Comparison of ENCODE assay signal across 8 mouse cellular contexts in genomic region chr7:66427437-66428161, GRCm38 (mm10). TPM values are rescaled to one million over a fixed set of nuclear protein-coding genes. Genes with fewer than 3 reads are reported as not detected.
DNase-seq lines count a peak whose midpoint lies in the region; ATAC-seq and TF ChIP-seq lines count a peak whose summit lies in the region.

Gene Aldh1a3 (minus strand): TSS chr7:66427517.

- ATAC-seq in forebrain, embryonic 12.5 days (ENCODE audit: low FRiP score), result peak; percentile 81
- ATAC-seq in limb, embryonic 14.5 days (ENCODE audit: low FRiP score, low read depth), result peak; percentile 72
- ATAC-seq in neural tube, embryonic 12.5 days (ENCODE audit: low FRiP score, low read depth), result peak; percentile 68

- DNase-seq in WW6 (ENCODE audit: low read depth, low spot score), result peak; percentile 43
- DNase-seq in heart, postnatal 4 days, result peak; percentile 69
- DNase-seq in limb, embryonic 14.5 days (ENCODE audit: low spot score), result no peak
- DNase-seq in thymus, postnatal 36 days, result no peak
- no peak for DNase-seq in layer of hippocampus, postnatal 10 days (ENCODE audit: low spot score in 2 of 2)

- peaks cover 64% of the 10 kb centered on the region for H3K27me3 ChIP-seq in E14TG2a.4 (ENCODE audit: insufficient read depth, low read length)
- H3K27me3 ChIP-seq in forebrain, embryonic 12.5 days, result peaks cover 73% of the 10 kb centered on the region
- H3K27me3 ChIP-seq in limb, embryonic 14.5 days (ENCODE audit: control insufficient read depth, insufficient read depth, low read length), result peaks cover 49% of the 10 kb centered on the region
- H3K27me3 ChIP-seq in neural tube, embryonic 12.5 days (replicated peaks), result peaks cover 65% of the 10 kb centered on the region

- peak within 1 kb of the TSS; percentile 45 for H3K9ac ChIP-seq in forebrain, embryonic 12.5 days
- H3K9ac ChIP-seq in limb, embryonic 14.5 days (ENCODE audit: low read depth, low read length, severe bottlenecking), result peak within 1 kb of the TSS; percentile 55
- peak within 1 kb of the TSS; percentile 42; the same call in 1 of the 2 replicates for H3K9ac ChIP-seq in neural tube, embryonic 12.5 days

- H3K4me2 ChIP-seq in forebrain, embryonic 12.5 days, result peak within 1 kb of the TSS; percentile 92
- H3K4me2 ChIP-seq in limb, embryonic 14.5 days (replicated peaks; ENCODE audit: low read depth, low read length, severe bottlenecking), result peak within 1 kb of the TSS; percentile 99
- peak within 1 kb of the TSS; percentile 95 for H3K4me2 ChIP-seq in neural tube, embryonic 12.5 days (replicated peaks)

- no peak for TF ChIP-seq CTCF in E14TG2a.4 (conservative IDR thresholded peaks at IDR 0.05; ENCODE audit: low read length)

- H3K27ac ChIP-seq in forebrain, embryonic 12.5 days, result no peak within 1 kb of the TSS
- no peak within 1 kb of the TSS for H3K27ac ChIP-seq in limb, embryonic 14.5 days (replicated peaks; ENCODE audit: low read depth, low read length)
- H3K27ac ChIP-seq in neural tube, embryonic 12.5 days, result no peak within 1 kb of the TSS

- H3K4me1 ChIP-seq in E14TG2a.4 (replicated peaks; ENCODE audit: low read depth, low read length), result peaks cover 22% of the 10 kb centered on the region
- H3K4me1 ChIP-seq in forebrain, embryonic 12.5 days, result peaks cover 17% of the 10 kb centered on the region
- H3K4me1 ChIP-seq in limb, embryonic 14.5 days (ENCODE audit: control insufficient read depth, insufficient read depth, low read length), result peaks cover 2% of the 10 kb centered on the region; the same call in 1 of the 2 replicates
- H3K4me1 ChIP-seq in neural tube, embryonic 12.5 days, result peaks cover 13% of the 10 kb centered on the region

- H3K4me3 ChIP-seq in E14TG2a.4 (replicated peaks; ENCODE audit: low read length), result peak within 1 kb of the TSS; percentile 79
- peak within 1 kb of the TSS; percentile 49 for H3K4me3 ChIP-seq in forebrain, embryonic 12.5 days (replicated peaks)
- peak within 1 kb of the TSS; percentile 50 for H3K4me3 ChIP-seq in limb, embryonic 14.5 days (replicated peaks; ENCODE audit: low read length)
- peak within 1 kb of the TSS; percentile 45 for H3K4me3 ChIP-seq in neural tube, embryonic 12.5 days

- H3K9me3 ChIP-seq in E14TG2a.4 (ENCODE audit: low read length), result no peaks in the 10 kb centered on the region
- no peaks in the 10 kb centered on the region for H3K9me3 ChIP-seq in forebrain, embryonic 12.5 days
- no peaks in the 10 kb centered on the region for H3K9me3 ChIP-seq in limb, embryonic 14.5 days (ENCODE audit: control insufficient read depth, low read length)
- no peaks in the 10 kb centered on the region for H3K9me3 ChIP-seq in neural tube, embryonic 12.5 days

- no peaks in the 10 kb centered on the region for H3K36me3 ChIP-seq in E14TG2a.4 (ENCODE audit: insufficient read depth, low read length)
- H3K36me3 ChIP-seq in forebrain, embryonic 12.5 days (replicated peaks), result no peaks in the 10 kb centered on the region
- H3K36me3 ChIP-seq in limb, embryonic 14.5 days (ENCODE audit: control insufficient read depth, insufficient read depth, low read length), result no peaks in the 10 kb centered on the region
- H3K36me3 ChIP-seq in neural tube, embryonic 12.5 days, result no peaks in the 10 kb centered on the region

- no peak for TF ChIP-seq POLR2A in limb, embryonic 14.5 days (IDR thresholded peaks at IDR 0.05; ENCODE audit: borderline replicate concordance, extremely low read depth, insufficient read depth, insufficient read length)

- WGBS in forebrain, embryonic 12.5 days, result under 1% methylated on average over 53 of the region's 56 CpGs
- 2% methylated on average over 46 of the region's 56 CpGs for WGBS in limb, embryonic 14.5 days
- WGBS in neural tube, embryonic 12.5 days, result 1% methylated on average over 56 of the region's 56 CpGs

RNA-seq across cellular contexts. Expression of gene Aldh1a3, which starts in this region (rescaled TPM):
- polyA plus RNA-seq in forebrain, embryonic 12.5 days (2016; fragmentation: Nextera tagmentation; extraction: Ambion mirVana), result 6.0 and 6.5 TPM in 2 replicates
- total RNA-seq in heart, postnatal 4 days (2021), result 1 to 10 TPM; 1.8 to 1.9 TPM
- 8.1 and 8.2 TPM in 2 replicates for polyA plus RNA-seq in limb, embryonic 14.5 days (2012; rRNA removed)
- 10.2 TPM in 2 replicates for polyA plus RNA-seq in limb, embryonic 14.5 days (2014; fragmentation: Nextera tagmentation; extraction: Ambion mirVana)
- 2.4 and 3.4 TPM in 2 replicates for polyA plus RNA-seq in neural tube, embryonic 12.5 days (2016; fragmentation: Nextera tagmentation; extraction: Ambion mirVana)
- total RNA-seq in layer of hippocampus, postnatal 10 days (2021), result 1 to 10 TPM in 1 of 2 experiments, under 1 TPM in 1; 0.94 to 1.4 TPM

Comparison
In these comparisons a context has a peak if more than half of its experiments do, and no peak if none do; other contexts are left out.
1. DNase-seq: peak in WW6 (single experiment) and heart, postnatal 4 days (single experiment); none in limb, embryonic 14.5 days (single experiment), thymus, postnatal 36 days (0 of 2) and layer of hippocampus, postnatal 10 days (0 of 2).
2. Peak in every context shown above with its lines, with median percentiles within 50 percentile points of each other: H3K4me3 ChIP-seq, ATAC-seq, H3K4me2 ChIP-seq and H3K9ac ChIP-seq.